Mouse (Mus musculus) E14TG2a.4 (cell line): ENCODE data around the gene Gm17087.

Source experiments
- CTCF ChIP-seq: conservative IDR thresholded peaks from 2 replicates; pipeline ENCODE4 v1.5.1; 2014; ENCODE audit warnings: low read length
- POU5F1 ChIP-seq: IDR thresholded peaks from 2 replicates; pipeline ENCODE4 v1.6.1; 2014; ENCODE audit warnings: low read length, borderline replicate concordance

GRCm38 (mm10) chr17:8541974-8542538, 24.7 kb downstream of the Gm17087 start:
- TF ChIP-seq CTCF: no peak
- TF ChIP-seq POU5F1: no peak
